Mouse (Mus musculus) hindbrain, embryonic 13.5 days (tissue): ENCODE data around the gene Dab2ip. TPM values are rescaled to one million over a fixed set of nuclear protein-coding genes. Genes with fewer than 3 reads are reported as not detected.

Source experiments
- ATAC-seq: fragments of 200-750 bp; cut with Nextera tagmentation; 2 replicates; pipeline ENCODE4 v1.8.0; 2017; ENCODE audit warnings: moderate TSS enrichment; ENCODE audit not compliant: low FRiP score
- H3K27ac ChIP-seq: fragments of 300-500 bp; sonication (generic); 2 replicates; pipeline ENCODE4 v1.5.1; 2015; ENCODE audit warnings: inconsistent platforms, mild to moderate bottlenecking, moderate library complexity
- H3K27me3 ChIP-seq: fragments of 300-500 bp; sonication (generic); 2 replicates; pipeline ENCODE4 v1.6.1; 2015; ENCODE audit warnings: mild to moderate bottlenecking, inconsistent platforms
- H3K36me3 ChIP-seq: fragments of 300-500 bp; sonication (generic); 2 replicates; pipeline ENCODE4 v1.6.1; 2015; ENCODE audit warnings: mild to moderate bottlenecking, inconsistent platforms
- H3K4me1 ChIP-seq: fragments of 300-500 bp; sonication (generic); replicated peaks from 2 replicates; pipeline ENCODE4 v1.6.1; 2015; ENCODE audit warnings: inconsistent platforms
- H3K4me2 ChIP-seq: fragments of 300-500 bp; sonication (generic); 2 replicates; pipeline ENCODE4 v1.6.1; 2015; ENCODE audit warnings: inconsistent platforms, mild to moderate bottlenecking, moderate library complexity
- H3K4me3 ChIP-seq: fragments of 300-500 bp; sonication (generic); 2 replicates; pipeline ENCODE4 v1.5.1; 2015; ENCODE audit warnings: mild to moderate bottlenecking, inconsistent platforms
- H3K9ac ChIP-seq: fragments of 300-500 bp; sonication (generic); 2 replicates; pipeline ENCODE4 v1.6.1; 2015; ENCODE audit warnings: mild to moderate bottlenecking, inconsistent platforms
- H3K9me3 ChIP-seq: fragments of 300-500 bp; sonication (generic); 2 replicates; pipeline ENCODE4 v1.6.1; 2016; ENCODE audit warnings: inconsistent platforms
- WGBS: fragments of 180-500 bp; shearing (Covaris S2); methylation state at CpG from one replicate; pipeline ENCODE4 v1.1.7; 2015; 5-methylcytosine and 5-hydroxymethylcytosine counted together
- polyA plus RNA-seq: library from polyadenylated mRNA; unstranded; fragments of >200 nt; fragmentation: Nextera tagmentation; extraction: Ambion mirVana; gene quantifications from 2 replicates; pipeline ENCODE4 v1.2.1, GENCODE M21; 2015

The Dab2ip gene
- polyA plus RNA-seq, 1 experiment from 2014 or later = 38.8 TPM

- no peaks in the 10 kb centered on the region for H3K36me3 ChIP-seq
- peaks cover 94% of the 10 kb centered on the region for H3K4me1 ChIP-seq
- H3K9ac ChIP-seq = 0 out of 2 replicates have a peak overlapping the region, but pooled peaks have one; percentile 2
- H3K4me2 ChIP-seq = no peak overlapping the region
- H3K9me3 ChIP-seq = no peaks in the 10 kb centered on the region
- peak overlapping the region; percentile 66 for H3K27ac ChIP-seq
- no peaks in the 10 kb centered on the region for H3K27me3 ChIP-seq
- H3K4me3 ChIP-seq = no peak overlapping the region
- 55% methylated on average over 3 of the region's 3 CpGs for WGBS
- ATAC-seq = 0 out of 2 replicates have a peak, but pooled peaks have one; percentile 17
Observed at GRCm38 (mm10) chr2:35696542-35697391, 138.7 kb downstream of the Dab2ip start.

- Histone ChIP-seq H3K4me3 (no peak overlapping the region), H3K27ac (no peak overlapping the region), H3K27me3 (no peaks in the 10 kb centered on the region), H3K36me3 (no peaks in the 10 kb centered on the region), H3K4me1 (peaks cover 93% of the 10 kb centered on the region), H3K4me2 (no peak overlapping the region), H3K9ac (no peak overlapping the region), H3K9me3 (no peaks in the 10 kb centered on the region)
- ATAC-seq = no peak
- WGBS = 85% methylated on average over 3 of the region's 3 CpGs
Observed at GRCm38 (mm10) chr2:35697768-35698167, 139.7 kb downstream of the Dab2ip start.

- Histone ChIP-seq H3K9ac (no peak overlapping the region), H3K9me3 (no peaks in the 10 kb centered on the region), H3K4me1 (peaks cover 79% of the 10 kb centered on the region), H3K27ac (0 out of 2 replicates have a peak overlapping the region, but pooled peaks have one; percentile 18), H3K4me3 (no peak overlapping the region), H3K27me3 (no peaks in the 10 kb centered on the region), H3K4me2 (no peak overlapping the region), H3K36me3 (0 out of 2 replicates have a peak, but pooled peaks cover 3% of the 10 kb centered on the region)
- 85% methylated on average over 2 of the region's 2 CpGs for WGBS
- no peak for ATAC-seq
Observed at GRCm38 (mm10) chr2:35700966-35701365, 142.9 kb downstream of the Dab2ip start.

- Histone ChIP-seq H3K9ac (no peak overlapping the region), H3K4me1 (peaks cover 73% of the 10 kb centered on the region), H3K9me3 (no peaks in the 10 kb centered on the region), H3K4me3 (no peak overlapping the region), H3K4me2 (no peak overlapping the region), H3K27me3 (no peaks in the 10 kb centered on the region), H3K36me3 (0 out of 2 replicates have a peak, but pooled peaks cover 3% of the 10 kb centered on the region), H3K27ac (peak overlapping the region; percentile 66; the same call in 1 of the 2 replicates)
- no peak for ATAC-seq
- WGBS = 86% methylated on average over 7 of the region's 7 CpGs
Observed at GRCm38 (mm10) chr2:35702001-35702400, 143.9 kb downstream of the Dab2ip start.

GRCm38 (mm10) chr2:35702608-35703007 lies 144.5 kb downstream of the Dab2ip start:
- ATAC-seq = no peak
- Histone ChIP-seq H3K4me3 (no peak overlapping the region), H3K36me3 (peaks cover 5% of the 10 kb centered on the region; the same call in 1 of the 2 replicates), H3K4me1 (peaks cover 70% of the 10 kb centered on the region), H3K27me3 (no peaks in the 10 kb centered on the region), H3K27ac (peak overlapping the region; percentile 66), H3K9me3 (no peaks in the 10 kb centered on the region), H3K4me2 (no peak overlapping the region), H3K9ac (no peak overlapping the region)
- 52% methylated on average over 6 of the region's 6 CpGs for WGBS

- no peak for ATAC-seq
- Histone ChIP-seq H3K27me3 (no peaks in the 10 kb centered on the region), H3K9me3 (no peaks in the 10 kb centered on the region), H3K4me2 (no peak overlapping the region), H3K4me3 (no peak overlapping the region), H3K9ac (no peak overlapping the region), H3K4me1 (peaks cover 65% of the 10 kb centered on the region), H3K27ac (peak overlapping the region; percentile 66), H3K36me3 (peaks cover 6% of the 10 kb centered on the region; the same call in 1 of the 2 replicates)
- WGBS = 92% methylated on average over 3 of the region's 3 CpGs
Observed at GRCm38 (mm10) chr2:35703241-35703640, 145.2 kb downstream of the Dab2ip start.

- no peak overlapping the region for H3K27ac ChIP-seq
- WGBS = 95% methylated on average over 5 of the region's 5 CpGs
- H3K4me3 ChIP-seq = no peak overlapping the region
- no peak overlapping the region for H3K4me2 ChIP-seq
- no peaks in the 10 kb centered on the region for H3K9me3 ChIP-seq
- H3K9ac ChIP-seq = no peak overlapping the region
- peaks cover 14% of the 10 kb centered on the region for H3K4me1 ChIP-seq
- H3K36me3 ChIP-seq = peaks cover 91% of the 10 kb centered on the region
- H3K27me3 ChIP-seq = no peaks in the 10 kb centered on the region
- ATAC-seq = no peak
Observed at GRCm38 (mm10) chr2:35712611-35713010, 154.5 kb downstream of the Dab2ip start.

- Histone ChIP-seq H3K9ac (no peak overlapping the region), H3K27me3 (no peaks in the 10 kb centered on the region), H3K4me3 (no peak overlapping the region), H3K9me3 (no peaks in the 10 kb centered on the region), H3K36me3 (peaks cover 97% of the 10 kb centered on the region), H3K4me2 (no peak overlapping the region), H3K27ac (no peak overlapping the region), H3K4me1 (peaks cover 14% of the 10 kb centered on the region)
- no peak for ATAC-seq
- 82% methylated on average over 7 of the region's 7 CpGs for WGBS
Observed at GRCm38 (mm10) chr2:35713460-35713859, 155.4 kb downstream of the Dab2ip start.

GRCm38 (mm10) chr2:35714742-35715167 lies 156.7 kb downstream of the Dab2ip start:
- H3K27me3 ChIP-seq = no peaks in the 10 kb centered on the region
- H3K4me3 ChIP-seq = no peak overlapping the region
- H3K4me2 ChIP-seq = no peak overlapping the region
- no peak overlapping the region for H3K27ac ChIP-seq
- peaks cover 14% of the 10 kb centered on the region for H3K4me1 ChIP-seq
- H3K9me3 ChIP-seq = no peaks in the 10 kb centered on the region
- ATAC-seq = no peak
- H3K9ac ChIP-seq = no peak overlapping the region
- peaks cover 97% of the 10 kb centered on the region for H3K36me3 ChIP-seq
- WGBS = 61% methylated on average over 8 of the region's 8 CpGs

- Histone ChIP-seq H3K36me3 (peaks cover 97% of the 10 kb centered on the region), H3K9me3 (no peaks in the 10 kb centered on the region), H3K27me3 (no peaks in the 10 kb centered on the region), H3K4me1 (peaks cover 14% of the 10 kb centered on the region), H3K9ac (no peak overlapping the region), H3K4me2 (no peak overlapping the region), H3K4me3 (no peak overlapping the region), H3K27ac (no peak overlapping the region)
- WGBS = 88% methylated on average over 3 of the region's 3 CpGs
- no peak for ATAC-seq
Observed at GRCm38 (mm10) chr2:35715485-35715884, 157.4 kb downstream of the Dab2ip start.

GRCm38 (mm10) chr2:35716175-35716574 lies 158.1 kb downstream of the Dab2ip start:
- H3K27me3 ChIP-seq = no peaks in the 10 kb centered on the region
- WGBS = 74% methylated on average over 1 of the region's 1 CpGs
- no peak overlapping the region for H3K4me2 ChIP-seq
- H3K9me3 ChIP-seq = no peaks in the 10 kb centered on the region
- peaks cover 14% of the 10 kb centered on the region for H3K4me1 ChIP-seq
- no peak overlapping the region for H3K9ac ChIP-seq
- peaks cover 97% of the 10 kb centered on the region for H3K36me3 ChIP-seq
- no peak overlapping the region for H3K27ac ChIP-seq
- ATAC-seq = no peak
- H3K4me3 ChIP-seq = no peak overlapping the region

GRCm38 (mm10) chr2:35718003-35718500 lies 160.0 kb downstream of the Dab2ip start:
- Histone ChIP-seq H3K27ac (no peak overlapping the region), H3K36me3 (peaks cover 97% of the 10 kb centered on the region), H3K4me1 (peaks cover 17% of the 10 kb centered on the region), H3K9me3 (no peaks in the 10 kb centered on the region), H3K27me3 (no peaks in the 10 kb centered on the region), H3K9ac (no peak overlapping the region), H3K4me3 (no peak overlapping the region), H3K4me2 (no peak overlapping the region)
- WGBS = 86% methylated on average over 5 of the region's 5 CpGs
- ATAC-seq = no peak
